Mouse (Mus musculus) spleen, embryonic (tissue): ENCODE measurements around the gene Cxcl9.

Experiments
- CTCF ChIA-PET: fragments of 350-600 bp; sonication (Branson Sonifier 250); formaldehyde crosslinking; loops from one replicate; lab custom pipeline; 2022; lab: Charles Lee

The Cxcl9 gene

GRCm38 (mm10) chr5:92340606-92341005 is 12.7 kb upstream of the Cxcl9 start:
- CTCF ChIA-PET: no interaction called here

GRCm38 (mm10) chr5:92336743-92337142 is 8.9 kb upstream of the Cxcl9 start:
- CTCF ChIA-PET: no interaction called here

- CTCF ChIA-PET: no interaction called here
Measured at GRCm38 (mm10) chr5:92332359-92332840, 4.5 kb upstream of the Cxcl9 start.

GRCm38 (mm10) chr5:92331635-92332338 is 3.9 kb upstream of the Cxcl9 start, which contains the start of gene Art3:
TSS of gene Art3 (plus strand) at chr5:92331827.
- CTCF ChIA-PET: no interaction called here

GRCm38 (mm10) chr5:92331122-92331521 is 3.2 kb upstream of the Cxcl9 start:
- CTCF ChIA-PET: no interaction called here

- CTCF ChIA-PET: interaction anchor here (0.6 kb wide), 1 partner anchor 64 kb away, joined by 16 read pairs; no protein-coding TSS in a partner anchor
Measured at GRCm38 (mm10) chr5:92327367-92327766, 512 bp downstream of the Cxcl9 start.

- CTCF ChIA-PET: interaction anchor here (0.6 kb wide), 1 partner anchor 906 kb away, joined by 3 read pairs; no protein-coding TSS in a partner anchor
Measured at GRCm38 (mm10) chr5:92323264-92323663, 4.6 kb downstream of the Cxcl9 start.

GRCm38 (mm10) chr5:92322612-92323011 is 5.3 kb downstream of the Cxcl9 start:
- CTCF ChIA-PET: interaction anchor here (0.6 to 1.2 kb wide), 3 partner anchors 58 to 906 kb away, joined by 3 to 14 read pairs (median 5); no protein-coding TSS in a partner anchor

GRCm38 (mm10) chr5:92321631-92322400 is 6.1 kb downstream of the Cxcl9 start:
- CTCF ChIA-PET: interaction anchor here (0.7 to 1.2 kb wide), 2 partner anchors 59 to 60 kb away, joined by 5 to 14 read pairs; no protein-coding TSS in a partner anchor

- CTCF ChIA-PET: no interaction called here
Measured at GRCm38 (mm10) chr5:92318596-92318995, 9.3 kb downstream of the Cxcl9 start.

- CTCF ChIA-PET: no interaction called here
Measured at GRCm38 (mm10) chr5:92318119-92318518, 9.8 kb downstream of the Cxcl9 start.

- CTCF ChIA-PET: interaction anchor here (0.6 kb wide), 1 partner anchor 1749 kb away, joined by 3 read pairs; no protein-coding TSS in a partner anchor
Measured at GRCm38 (mm10) chr5:92313776-92314175, 14.1 kb downstream of the Cxcl9 start.

GRCm38 (mm10) chr5:92312046-92312715 is 15.7 kb downstream of the Cxcl9 start:
- CTCF ChIA-PET: interaction anchor here (0.6 to 1.4 kb wide), 7 partner anchors 12 to 1688 kb away, joined by 3 to 11 read pairs (median 4); no protein-coding TSS in a partner anchor

GRCm38 (mm10) chr5:92309681-92310511 is 18.0 kb downstream of the Cxcl9 start, which contains the start of gene Sdad1:
TSS of gene Sdad1 (minus strand) at chr5:92310479.
- CTCF ChIA-PET: interaction anchor here (0.6 to 1.0 kb wide), 2 partner anchors 31 to 345 kb away, joined by 3 read pairs; partner anchors contain the start of gene Naaa

- CTCF ChIA-PET: interaction anchor here (0.7 kb wide), 1 partner anchor 108 kb away, joined by 3 read pairs; no protein-coding TSS in a partner anchor
Measured at GRCm38 (mm10) chr5:92304291-92304690, 23.6 kb downstream of the Cxcl9 start.

- CTCF ChIA-PET: interaction anchor here (0.7 kb wide), 1 partner anchor 12 kb away, joined by 19 read pairs; no protein-coding TSS in a partner anchor
Measured at GRCm38 (mm10) chr5:92302149-92302840, 25.6 kb downstream of the Cxcl9 start.

GRCm38 (mm10) chr5:92294525-92294924 is 33.4 kb downstream of the Cxcl9 start:
- CTCF ChIA-PET: no interaction called here

- CTCF ChIA-PET: no interaction called here
Measured at GRCm38 (mm10) chr5:92291652-92292414, 36.0 kb downstream of the Cxcl9 start.

- CTCF ChIA-PET: no interaction called here
Measured at GRCm38 (mm10) chr5:92287840-92288239, 40.0 kb downstream of the Cxcl9 start.
